Mouse (Mus musculus) neural tube, embryonic 15.5 days (tissue): ENCODE data around the gene Mroh2a. TPM values are rescaled to one million over a fixed set of nuclear protein-coding genes. Genes with fewer than 3 reads are reported as not detected.

Experiments used
- ATAC-seq: fragments of 200-750 bp; cut with Nextera tagmentation; 2 replicates; pipeline ENCODE4 v1.8.0; 2017; ENCODE audit warnings: mild to moderate bottlenecking, moderate TSS enrichment, moderate library complexity; ENCODE audit not compliant: low FRiP score
- H3K27ac ChIP-seq: fragments of 300-500 bp; sonication (generic); replicated peaks from 2 replicates; pipeline ENCODE4 v1.5.1; 2015; ENCODE audit warnings: mild to moderate bottlenecking, inconsistent platforms
- H3K27me3 ChIP-seq: fragments of 300-500 bp; sonication (generic); replicated peaks from 2 replicates; pipeline ENCODE4 v1.6.1; 2015; ENCODE audit warnings: inconsistent platforms
- H3K36me3 ChIP-seq: fragments of 300-500 bp; sonication (generic); 2 replicates; pipeline ENCODE4 v1.6.1; 2015; ENCODE audit warnings: inconsistent platforms
- H3K4me1 ChIP-seq: fragments of 300-500 bp; sonication (generic); 2 replicates; pipeline ENCODE4 v1.6.1; 2015; ENCODE audit warnings: inconsistent platforms
- H3K4me2 ChIP-seq: fragments of 300-500 bp; sonication (generic); 2 replicates; pipeline ENCODE4 v1.6.1; 2015; ENCODE audit warnings: inconsistent platforms, mild to moderate bottlenecking, moderate library complexity
- H3K4me3 ChIP-seq: fragments of 300-500 bp; sonication (generic); replicated peaks from 2 replicates; pipeline ENCODE4 v1.5.1; 2015; ENCODE audit warnings: mild to moderate bottlenecking, inconsistent platforms
- H3K9ac ChIP-seq: fragments of 300-500 bp; sonication (generic); replicated peaks from 2 replicates; pipeline ENCODE4 v1.6.1; 2015; ENCODE audit warnings: mild to moderate bottlenecking, inconsistent platforms
- H3K9me3 ChIP-seq: fragments of 300-500 bp; sonication (generic); replicated peaks from 2 replicates; pipeline ENCODE4 v1.6.1; 2016; ENCODE audit warnings: inconsistent platforms
- WGBS: fragments of 180-500 bp; shearing (Covaris S2); methylation state at CpG from one replicate; pipeline ENCODE4 v1.1.7; 2015; ENCODE audit warnings: mixed read lengths; 5-methylcytosine and 5-hydroxymethylcytosine counted together
- polyA plus RNA-seq: library from polyadenylated mRNA; unstranded; fragments of >200 nt; fragmentation: Nextera tagmentation; extraction: Ambion mirVana; gene quantifications from 2 replicates; pipeline ENCODE4 v1.2.1, GENCODE M21; 2015

The Mroh2a gene
- polyA plus RNA-seq, 1 experiment from 2014 or later: 0.69 TPM

GRCm38 (mm10) chr1:88290511-88290910, 63.7 kb downstream of the Mroh2a start:
- Histone ChIP-seq H3K9ac (no peak overlapping the region), H3K4me3 (no peak overlapping the region), H3K27me3 (no peaks in the 10 kb centered on the region), H3K4me1 (no peaks in the 10 kb centered on the region), H3K4me2 (no peak overlapping the region), H3K36me3 (no peaks in the 10 kb centered on the region), H3K27ac (no peak overlapping the region), H3K9me3 (peaks cover 51% of the 10 kb centered on the region)
- ATAC-seq: no peak
- 76% methylated on average over 1 of the region's 1 CpGs for whole genome bisulfite sequencing

- no peaks in the 10 kb centered on the region for H3K4me1 ChIP-seq
- no peak overlapping the region for H3K4me3 ChIP-seq
- no peak overlapping the region for H3K27ac ChIP-seq
- H3K27me3 ChIP-seq: no peaks in the 10 kb centered on the region
- ATAC-seq: no peak
- H3K9ac ChIP-seq: no peak overlapping the region
- peaks cover 50% of the 10 kb centered on the region for H3K9me3 ChIP-seq
- no peak overlapping the region for H3K4me2 ChIP-seq
- no peaks in the 10 kb centered on the region for H3K36me3 ChIP-seq
- WGBS: 60% methylated on average over 3 of the region's 3 CpGs
Observed at GRCm38 (mm10) chr1:88291409-88292005, 64.7 kb downstream of the Mroh2a start.

- no peaks in the 10 kb centered on the region for H3K27me3 ChIP-seq
- peaks cover 48% of the 10 kb centered on the region for H3K9me3 ChIP-seq
- no peak overlapping the region for H3K27ac ChIP-seq
- ATAC-seq: no peak
- no peak overlapping the region for H3K4me2 ChIP-seq
- H3K36me3 ChIP-seq: no peaks in the 10 kb centered on the region
- H3K4me3 ChIP-seq: no peak overlapping the region
- no peaks in the 10 kb centered on the region for H3K4me1 ChIP-seq
- no peak overlapping the region for H3K9ac ChIP-seq
- WGBS: 54% methylated on average over 2 of the region's 2 CpGs
Observed at GRCm38 (mm10) chr1:88292057-88292456, 65.3 kb downstream of the Mroh2a start.

- Histone ChIP-seq H3K27ac (no peak overlapping the region), H3K9ac (no peak overlapping the region), H3K36me3 (no peaks in the 10 kb centered on the region), H3K4me2 (no peak overlapping the region), H3K27me3 (no peaks in the 10 kb centered on the region), H3K4me1 (no peaks in the 10 kb centered on the region), H3K9me3 (peaks cover 43% of the 10 kb centered on the region), H3K4me3 (no peak overlapping the region)
- 16% methylated on average over 1 of the region's 1 CpGs for WGBS
- ATAC-seq: no peak
Observed at GRCm38 (mm10) chr1:88294650-88295049, 67.9 kb downstream of the Mroh2a start.

GRCm38 (mm10) chr1:88296171-88296920, 69.6 kb downstream of the Mroh2a start:
- Histone ChIP-seq H3K27ac (no peak overlapping the region), H3K9ac (no peak overlapping the region), H3K4me3 (no peak overlapping the region), H3K36me3 (no peaks in the 10 kb centered on the region), H3K9me3 (peaks cover 49% of the 10 kb centered on the region), H3K27me3 (no peaks in the 10 kb centered on the region), H3K4me2 (no peak overlapping the region), H3K4me1 (no peaks in the 10 kb centered on the region)
- no peak for ATAC-seq
- WGBS: 78% methylated on average over 4 of the region's 4 CpGs

- Histone ChIP-seq H3K4me2 (no peak overlapping the region), H3K27me3 (no peaks in the 10 kb centered on the region), H3K4me3 (no peak overlapping the region), H3K36me3 (no peaks in the 10 kb centered on the region), H3K9ac (no peak overlapping the region), H3K9me3 (peaks cover 52% of the 10 kb centered on the region), H3K27ac (no peak overlapping the region), H3K4me1 (no peaks in the 10 kb centered on the region)
- 68% methylated on average over 7 of the region's 7 CpGs for WGBS
- no peak for ATAC-seq
Observed at GRCm38 (mm10) chr1:88297480-88298258, 70.9 kb downstream of the Mroh2a start.

GRCm38 (mm10) chr1:88298686-88299528, 72.1 kb downstream of the Mroh2a start:
- Histone ChIP-seq H3K27me3 (no peaks in the 10 kb centered on the region), H3K4me3 (no peak overlapping the region), H3K9me3 (peaks cover 60% of the 10 kb centered on the region), H3K27ac (no peak overlapping the region), H3K36me3 (no peaks in the 10 kb centered on the region), H3K4me1 (no peaks in the 10 kb centered on the region), H3K4me2 (no peak overlapping the region), H3K9ac (no peak overlapping the region)
- 61% methylated on average over 4 of the region's 4 CpGs for WGBS
- no peak for ATAC-seq

GRCm38 (mm10) chr1:88299529-88299945, 72.8 kb downstream of the Mroh2a start:
- WGBS: 84% methylated on average over 2 of the region's 2 CpGs
- no peak overlapping the region for H3K4me2 ChIP-seq
- no peak overlapping the region for H3K27ac ChIP-seq
- ATAC-seq: no peak
- no peaks in the 10 kb centered on the region for H3K27me3 ChIP-seq
- H3K9ac ChIP-seq: no peak overlapping the region
- H3K9me3 ChIP-seq: peaks cover 62% of the 10 kb centered on the region
- H3K4me1 ChIP-seq: no peaks in the 10 kb centered on the region
- H3K4me3 ChIP-seq: no peak overlapping the region
- no peaks in the 10 kb centered on the region for H3K36me3 ChIP-seq

- WGBS: 47% methylated on average over 5 of the region's 5 CpGs
- no peaks in the 10 kb centered on the region for H3K4me1 ChIP-seq
- H3K9me3 ChIP-seq: peaks cover 65% of the 10 kb centered on the region
- H3K27me3 ChIP-seq: no peaks in the 10 kb centered on the region
- H3K4me2 ChIP-seq: no peak overlapping the region
- H3K4me3 ChIP-seq: no peak overlapping the region
- no peak overlapping the region for H3K27ac ChIP-seq
- H3K9ac ChIP-seq: no peak overlapping the region
- no peaks in the 10 kb centered on the region for H3K36me3 ChIP-seq
- ATAC-seq: 0 out of 2 replicates have a peak, but pooled peaks have one; percentile 9
Observed at GRCm38 (mm10) chr1:88300301-88301050, 73.7 kb downstream of the Mroh2a start.

GRCm38 (mm10) chr1:88301121-88302014, 74.6 kb downstream of the Mroh2a start:
- Histone ChIP-seq H3K4me3 (no peak overlapping the region), H3K36me3 (no peaks in the 10 kb centered on the region), H3K9me3 (peaks cover 61% of the 10 kb centered on the region), H3K27ac (no peak overlapping the region), H3K4me2 (no peak overlapping the region), H3K9ac (no peak overlapping the region), H3K27me3 (no peaks in the 10 kb centered on the region), H3K4me1 (no peaks in the 10 kb centered on the region)
- WGBS: 72% methylated on average over 9 of the region's 9 CpGs
- ATAC-seq: peak; percentile 15; the same call in 1 of the 2 replicates
